Mouse (Mus musculus): ENCODE measurements around the gene Gm20696. TPM values are rescaled to one million over a fixed set of nuclear protein-coding genes. Genes with fewer than 3 reads are reported as not detected.

Gene Gm20696
- total and polyA plus RNA-seq, 3 experiments = 1.5 to 7.1 TPM; not detected in 1

- no peak for TF ChIP-seq TAL1 (conservative IDR thresholded peaks at IDR 0.05; ENCODE audit: low read depth, low read length)
- TF ChIP-seq GATA2 (IDR thresholded peaks at IDR 0.05; ENCODE audit: borderline replicate concordance, low read depth, low read length) = no peak
- Histone ChIP-seq H3K36me3 (replicated peaks) (peaks cover 3% of the 10 kb centered on the region), H3K4me1 (ENCODE audit: insufficient read depth, low read depth, low read length) (peaks cover 9% of the 10 kb centered on the region), H3K4me3 (ENCODE audit: low read depth, low read length) (no peak overlapping the region), H3K27me3 (ENCODE audit: insufficient read depth, low read length) (no peaks in the 10 kb centered on the region), H3K9me3 (replicated peaks) (no peaks in the 10 kb centered on the region)
- ATAC-seq (ENCODE audit: extremely low read depth, insufficient number of reproducible peaks, low FRiP score, poor library complexity, severe bottlenecking) = no peak
- DNase-seq (ENCODE audit: low spot score) = no peak
Measured at GRCm38 (mm10) chr6:99211663-99212333, 454.8 kb downstream of the Gm20696 start.

- H3K27me3 ChIP-seq (ENCODE audit: insufficient read depth, low read length) = no peaks in the 10 kb centered on the region
- ATAC-seq (ENCODE audit: extremely low read depth, insufficient number of reproducible peaks, low FRiP score, poor library complexity, severe bottlenecking) (no peak), DNase-seq (ENCODE audit: low spot score) (no peak)
- peaks cover 3% of the 10 kb centered on the region for H3K36me3 ChIP-seq (replicated peaks)
- TF ChIP-seq POLR2AphosphoS5 (IDR thresholded peaks at IDR 0.05; ENCODE audit: insufficient replicate concordance, low read depth, low read length) = no peak
- TF ChIP-seq GATA2 (IDR thresholded peaks at IDR 0.05; ENCODE audit: borderline replicate concordance, low read depth, low read length) = no peak
- no peak for TF ChIP-seq CTCF (IDR thresholded peaks at IDR 0.05; ENCODE audit: low read depth, low read length)
- TF ChIP-seq GATA1 (IDR thresholded peaks at IDR 0.05; ENCODE audit: borderline replicate concordance, low read length) = no peak
- no peak for TF ChIP-seq TAL1 (conservative IDR thresholded peaks at IDR 0.05; ENCODE audit: low read depth, low read length)
- H3K4me1 ChIP-seq (ENCODE audit: insufficient read depth, low read depth, low read length) = peaks cover 22% of the 10 kb centered on the region
- H3K9me3 ChIP-seq (replicated peaks) = no peaks in the 10 kb centered on the region
- no peak overlapping the region for H3K4me3 ChIP-seq (ENCODE audit: low read depth, low read length)
Measured at GRCm38 (mm10) chr6:99210161-99210560, 456.4 kb downstream of the Gm20696 start.

Other genes starting within 250 kb of the Gm20696 start
- gene Foxp1, start 144.1 kb downstream of the Gm20696 start, total RNA-seq (2014; fragmentation: Nextera tagmentation) = 79.8 and 86.0 TPM in 2 replicates
- gene Foxp1, start 144.1 kb downstream of the Gm20696 start, total RNA-seq (2017) = 51.9 and 57.4 TPM in 2 replicates
- 87.5 and 88.1 TPM in 2 replicates for gene Foxp1, start 144.1 kb downstream of the Gm20696 start, polyA plus RNA-seq (2012)
- gene Eif4e3, start within 50 bp of the Gm20696 start, total RNA-seq (2014; fragmentation: Nextera tagmentation) = not detected in 2 replicates
- gene Eif4e3, start within 50 bp of the Gm20696 start, total RNA-seq (2017) = 0.12 TPM in 1 of 2 replicates, not detected in the other
- gene Eif4e3, start within 50 bp of the Gm20696 start, polyA plus RNA-seq (2012) = not detected in 2 replicates
- not detected in 2 replicates for gene Gpr27, start 25.9 kb upstream of the Gm20696 start, total RNA-seq (2014; fragmentation: Nextera tagmentation)
- gene Gpr27, start 25.9 kb upstream of the Gm20696 start, total RNA-seq (2017) = 0.11 TPM in 1 of 2 replicates, not detected in the other
- not detected in 2 replicates for gene Gpr27, start 25.9 kb upstream of the Gm20696 start, polyA plus RNA-seq (2012)
- gene Prok2, start 59.6 kb upstream of the Gm20696 start, total RNA-seq (2014; fragmentation: Nextera tagmentation) = not detected in 2 replicates
- 0.22 TPM in 1 of 2 replicates, not detected in the other for gene Prok2, start 59.6 kb upstream of the Gm20696 start, total RNA-seq (2017)
- gene Prok2, start 59.6 kb upstream of the Gm20696 start, polyA plus RNA-seq (2012) = not detected in 2 replicates

All from G1E (cell line).